Mouse (Mus musculus): ENCODE measurements around the gene Gm11983. TPM values are rescaled to one million over a fixed set of nuclear protein-coding genes. Genes with fewer than 3 reads are reported as not detected.
"Not testable (repeated sequence)": the region's sequence is repeated elsewhere in the genome, so short reads cannot be mapped to it uniquely, and the experiment has no call there.

Gm11983 gene
- polyA plus RNA-seq, 2 experiments: not detected

- H3K9me3 ChIP-seq (ENCODE audit: control insufficient read depth, low read length): no peaks in the 10 kb centered on the region
- H3K27ac ChIP-seq: no peak overlapping the region
- H3K9ac ChIP-seq (replicated peaks): no peak overlapping the region
- H3K4me3 ChIP-seq (ENCODE audit: insufficient read depth in 1 of 2, low read depth in 2 of 2, low read length in 2 of 2): no peak overlapping the region
- no peaks in the 10 kb centered on the region for H3K36me3 ChIP-seq (replicated peaks; ENCODE audit: control insufficient read depth, insufficient read depth, low read depth)
- no peaks in the 10 kb centered on the region for H3K27me3 ChIP-seq (ENCODE audit: control insufficient read depth, insufficient read depth, low read length)
- no peaks in the 10 kb centered on the region; a peak in 1 of 4 replicates for H3K4me1 ChIP-seq (replicated peaks; ENCODE audit: control insufficient read depth in 2 of 2, insufficient read depth in 2 of 2, low read length in 1 of 2)
- TF ChIP-seq EP300 (IDR thresholded peaks at IDR 0.05; ENCODE audit: low read depth) (no peak), CTCF (IDR thresholded peaks at IDR 0.05; ENCODE audit: low read depth) (no peak)
- H3K4me2 ChIP-seq (ENCODE audit: low read depth): no peak overlapping the region
- ATAC-seq (ENCODE audit: insufficient read depth) (no peak), DNase-seq (ENCODE audit: low read depth in 3 of 3, low spot score in 3 of 3) (no peak)
- 55% methylated on average over 9 of the region's 9 CpGs for WGBS (ENCODE audit: insufficient replicate concordance)
Observed at GRCm38 (mm10) chr11:6831931-6832330, 5.5 kb downstream of the Gm11983 start.

DNA sequence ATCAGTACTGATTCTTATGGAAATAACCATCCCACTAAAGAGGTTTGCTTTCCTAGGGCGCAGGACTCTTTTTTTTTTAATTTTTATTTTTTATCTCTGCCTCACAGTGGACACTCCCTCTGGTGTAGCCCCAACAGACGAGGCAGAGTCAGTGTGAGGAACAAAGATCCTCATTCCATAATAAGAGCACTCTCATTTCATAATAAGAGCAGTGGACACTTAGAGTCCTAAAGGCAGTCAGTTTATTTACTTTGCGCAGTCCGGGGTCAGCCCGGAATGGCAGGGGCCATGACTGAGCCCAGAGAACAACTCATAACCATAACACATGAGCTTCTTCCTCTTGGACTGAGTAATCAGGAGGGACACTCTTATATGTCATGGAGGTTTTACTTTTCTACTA lies 9.3 kb downstream of the Gm11983 start:
- no peaks in the 10 kb centered on the region for H3K27me3 ChIP-seq (ENCODE audit: control insufficient read depth, insufficient read depth, low read length)

GRCm38 (mm10) chr11:6826157-6826556 lies 11.3 kb downstream of the Gm11983 start:
- Histone ChIP-seq H3K4me1 (replicated peaks; ENCODE audit: control insufficient read depth in 2 of 2, insufficient read depth in 2 of 2, low read length in 1 of 2) (no peaks in the 10 kb centered on the region; a peak in 1 of 4 replicates), H3K4me2 (ENCODE audit: low read depth) (no peak overlapping the region), H3K27ac (no peak overlapping the region), H3K9ac (replicated peaks) (no peak overlapping the region), H3K9me3 (ENCODE audit: control insufficient read depth, low read length) (no peaks in the 10 kb centered on the region), H3K27me3 (ENCODE audit: control insufficient read depth, insufficient read depth, low read length) (no peaks in the 10 kb centered on the region), H3K4me3 (ENCODE audit: insufficient read depth in 1 of 2, low read depth in 2 of 2, low read length in 2 of 2) (no peak overlapping the region), H3K36me3 (replicated peaks; ENCODE audit: control insufficient read depth, insufficient read depth, low read depth) (no peaks in the 10 kb centered on the region)
- 72% methylated on average over 3 of the region's 3 CpGs for WGBS (ENCODE audit: insufficient replicate concordance)
- no peak for DNase-seq (ENCODE audit: low read depth in 3 of 3, low spot score in 3 of 3)
- TF ChIP-seq CTCF (IDR thresholded peaks at IDR 0.05; ENCODE audit: low read depth): no peak
- no peak for TF ChIP-seq EP300 (IDR thresholded peaks at IDR 0.05; ENCODE audit: low read depth)
- no peak for ATAC-seq (ENCODE audit: insufficient read depth)

More for the DNA sequence above, 9.3 kb downstream of the Gm11983 start:
- no peak for TF ChIP-seq CTCF (IDR thresholded peaks at IDR 0.05; ENCODE audit: low read depth)
- TF ChIP-seq EP300 (IDR thresholded peaks at IDR 0.05; ENCODE audit: low read depth): no peak
- Histone ChIP-seq H3K4me2 (ENCODE audit: low read depth) (no peak overlapping the region), H3K9me3 (ENCODE audit: control insufficient read depth, low read length) (no peaks in the 10 kb centered on the region), H3K4me1 (replicated peaks; ENCODE audit: control insufficient read depth in 2 of 2, insufficient read depth in 2 of 2, low read length in 1 of 2) (no peaks in the 10 kb centered on the region; a peak in 1 of 4 replicates), H3K36me3 (replicated peaks; ENCODE audit: control insufficient read depth, insufficient read depth, low read depth) (no peaks in the 10 kb centered on the region), H3K4me3 (ENCODE audit: insufficient read depth in 1 of 2, low read depth in 2 of 2, low read length in 2 of 2) (no peak overlapping the region), H3K9ac (replicated peaks) (no peak overlapping the region), H3K27ac (no peak overlapping the region)
- no peak for DNase-seq (ENCODE audit: low read depth in 3 of 3, low spot score in 3 of 3)
- no peak for ATAC-seq (ENCODE audit: insufficient read depth)
- 40% methylated on average over 5 of the region's 5 CpGs for WGBS (ENCODE audit: insufficient replicate concordance)

GRCm38 (mm10) chr11:6823176-6823575 lies 14.3 kb downstream of the Gm11983 start:
- WGBS (ENCODE audit: insufficient replicate concordance): 48% methylated on average over 2 of the region's 2 CpGs
- no peak for ATAC-seq (ENCODE audit: insufficient read depth)
- H3K27me3 ChIP-seq (ENCODE audit: control insufficient read depth, insufficient read depth, low read length): no peaks in the 10 kb centered on the region

GRCm38 (mm10) chr11:6814486-6814885 lies 23.0 kb downstream of the Gm11983 start:
- Histone ChIP-seq H3K4me1 (replicated peaks; ENCODE audit: control insufficient read depth in 2 of 2, insufficient read depth in 2 of 2, low read length in 1 of 2) (no peaks in the 10 kb centered on the region), H3K27ac (no peak overlapping the region), H3K9me3 (ENCODE audit: control insufficient read depth, low read length) (no peaks in the 10 kb centered on the region), H3K36me3 (replicated peaks; ENCODE audit: control insufficient read depth, insufficient read depth, low read depth) (no peaks in the 10 kb centered on the region), H3K9ac (replicated peaks) (no peak overlapping the region), H3K4me3 (ENCODE audit: insufficient read depth in 1 of 2, low read depth in 2 of 2, low read length in 2 of 2) (no peak overlapping the region), H3K27me3 (ENCODE audit: control insufficient read depth, insufficient read depth, low read length) (no peaks in the 10 kb centered on the region), H3K4me2 (ENCODE audit: low read depth) (no peak overlapping the region)
- no peak for TF ChIP-seq CTCF (IDR thresholded peaks at IDR 0.05; ENCODE audit: low read depth)
- TF ChIP-seq EP300 (IDR thresholded peaks at IDR 0.05; ENCODE audit: low read depth): no peak
- ATAC-seq (ENCODE audit: insufficient read depth) (no peak), DNase-seq (ENCODE audit: low read depth in 3 of 3, low spot score in 3 of 3) (no peak)
- whole genome bisulfite sequencing (ENCODE audit: insufficient replicate concordance): 74% methylated on average over 4 of the region's 4 CpGs

More at GRCm38 (mm10) chr11:6823176-6823575, 14.3 kb downstream of the Gm11983 start:
- H3K9ac ChIP-seq (replicated peaks): no peak overlapping the region
- no peaks in the 10 kb centered on the region; a peak in 1 of 4 replicates for H3K4me1 ChIP-seq (replicated peaks; ENCODE audit: control insufficient read depth in 2 of 2, insufficient read depth in 2 of 2, low read length in 1 of 2)
- H3K4me3 ChIP-seq (ENCODE audit: insufficient read depth in 1 of 2, low read depth in 2 of 2, low read length in 2 of 2): no peak overlapping the region
- H3K27ac ChIP-seq: no peak overlapping the region
- H3K4me2 ChIP-seq (ENCODE audit: low read depth): no peak overlapping the region
- no peak for TF ChIP-seq CTCF (IDR thresholded peaks at IDR 0.05; ENCODE audit: low read depth)
- no peak for TF ChIP-seq EP300 (IDR thresholded peaks at IDR 0.05; ENCODE audit: low read depth)
- no peak for DNase-seq (ENCODE audit: low read depth in 3 of 3, low spot score in 3 of 3)
- no peaks in the 10 kb centered on the region for H3K36me3 ChIP-seq (replicated peaks; ENCODE audit: control insufficient read depth, insufficient read depth, low read depth)
- H3K9me3 ChIP-seq (ENCODE audit: control insufficient read depth, low read length): no peaks in the 10 kb centered on the region

GRCm38 (mm10) chr11:6802879-6803278 lies 34.6 kb downstream of the Gm11983 start:
- not testable (repeated sequence) for H3K27me3 ChIP-seq (ENCODE audit: control insufficient read depth, insufficient read depth, low read length); H3K4me3 ChIP-seq (ENCODE audit: insufficient read depth in 1 of 2, low read depth in 2 of 2, low read length in 2 of 2); H3K4me1 ChIP-seq (replicated peaks; ENCODE audit: control insufficient read depth in 2 of 2, insufficient read depth in 2 of 2, low read length in 1 of 2); DNase-seq (ENCODE audit: low read depth in 3 of 3, low spot score in 3 of 3); H3K27ac ChIP-seq; H3K9me3 ChIP-seq (ENCODE audit: control insufficient read depth, low read length); H3K36me3 ChIP-seq (replicated peaks; ENCODE audit: control insufficient read depth, insufficient read depth, low read depth); H3K9ac ChIP-seq (replicated peaks); ATAC-seq (ENCODE audit: insufficient read depth); H3K4me2 ChIP-seq (ENCODE audit: low read depth)
